Mouse (Mus musculus): ENCODE data around the gene Lrba. TPM values are rescaled to one million over a fixed set of nuclear protein-coding genes. Genes with fewer than 3 reads are reported as not detected.

Lrba gene
- polyA plus RNA-seq, 1 experiment from 2014 or later = 4.2 TPM

DNA sequence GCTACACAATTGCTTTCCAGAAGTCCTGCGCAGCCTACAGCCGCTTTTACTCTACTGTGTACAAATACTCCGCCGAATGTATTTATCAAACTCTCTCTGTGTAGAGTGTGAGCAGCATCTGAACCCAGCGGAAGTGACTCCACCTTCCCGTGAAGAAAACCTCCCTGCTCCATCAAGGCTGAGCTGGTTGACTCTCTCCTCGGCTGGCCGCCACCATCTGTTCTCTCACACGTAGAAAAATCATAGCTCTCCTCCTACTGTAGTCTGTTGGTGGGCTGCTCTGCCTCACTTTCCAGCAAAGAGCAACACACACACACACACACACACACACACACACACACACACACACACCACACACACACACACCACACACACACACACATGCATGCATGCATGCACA lies 584.7 kb downstream of the Lrba start:
- WGBS = 81% methylated on average over 9 of the region's 9 CpGs

DNA sequence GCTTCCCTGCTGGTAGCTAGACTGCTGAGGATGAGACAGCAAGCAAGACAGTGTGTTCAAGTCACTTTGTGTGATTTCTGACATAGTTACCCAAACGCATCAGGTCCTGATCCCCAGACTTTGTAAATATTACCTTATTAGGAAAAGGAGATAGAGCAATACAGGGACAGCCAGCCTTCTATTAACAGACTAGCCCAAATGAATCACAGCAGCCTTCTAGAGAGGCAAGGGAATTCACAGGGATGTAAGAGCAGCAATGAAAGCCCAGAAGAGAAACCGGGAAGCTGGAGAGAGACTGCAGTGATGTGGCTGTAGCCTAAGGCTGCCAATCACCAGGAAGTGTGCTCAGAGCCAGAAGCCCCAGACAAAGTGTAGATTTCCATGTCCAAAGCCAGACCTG lies 585.2 kb downstream of the Lrba start:
- H3K4me1 ChIP-seq (replicated peaks; ENCODE audit: control insufficient read depth, insufficient read depth, low read length) = no peaks in the 10 kb centered on the region
- no peak for ATAC-seq (replicated peaks; ENCODE audit: low FRiP score)
- no peak overlapping the region for H3K9ac ChIP-seq (ENCODE audit: low read depth, low read length)
- DNase-seq (ENCODE audit: low spot score) = no peak
- H3K4me2 ChIP-seq = no peak overlapping the region
- no peak overlapping the region for H3K27ac ChIP-seq (ENCODE audit: low read depth, low read length)
- 63% methylated on average over 2 of the region's 2 CpGs for WGBS
- H3K27me3 ChIP-seq (replicated peaks; ENCODE audit: control insufficient read depth, insufficient read depth, low read length) = no peaks in the 10 kb centered on the region
- H3K36me3 ChIP-seq (ENCODE audit: control insufficient read depth, insufficient read depth, low read length) = no peaks in the 10 kb centered on the region
- H3K9me3 ChIP-seq (ENCODE audit: control insufficient read depth, low read length) = no peaks in the 10 kb centered on the region
- no peak overlapping the region for H3K4me3 ChIP-seq (ENCODE audit: low read depth, low read length)

More for the DNA sequence above, 584.7 kb downstream of the Lrba start:
- no peaks in the 10 kb centered on the region for H3K27me3 ChIP-seq (replicated peaks; ENCODE audit: control insufficient read depth, insufficient read depth, low read length)
- no peaks in the 10 kb centered on the region for H3K4me1 ChIP-seq (replicated peaks; ENCODE audit: control insufficient read depth, insufficient read depth, low read length)
- no peaks in the 10 kb centered on the region for H3K9me3 ChIP-seq (ENCODE audit: control insufficient read depth, low read length)
- no peak overlapping the region for H3K4me2 ChIP-seq
- no peak for ATAC-seq (replicated peaks; ENCODE audit: low FRiP score)
- DNase-seq (ENCODE audit: low spot score) = no peak
- no peaks in the 10 kb centered on the region for H3K36me3 ChIP-seq (ENCODE audit: control insufficient read depth, insufficient read depth, low read length)
- H3K27ac ChIP-seq (ENCODE audit: low read depth, low read length) = no peak overlapping the region
- no peak overlapping the region for H3K4me3 ChIP-seq (ENCODE audit: low read depth, low read length)
- no peak overlapping the region for H3K9ac ChIP-seq (ENCODE audit: low read depth, low read length)

DNA sequence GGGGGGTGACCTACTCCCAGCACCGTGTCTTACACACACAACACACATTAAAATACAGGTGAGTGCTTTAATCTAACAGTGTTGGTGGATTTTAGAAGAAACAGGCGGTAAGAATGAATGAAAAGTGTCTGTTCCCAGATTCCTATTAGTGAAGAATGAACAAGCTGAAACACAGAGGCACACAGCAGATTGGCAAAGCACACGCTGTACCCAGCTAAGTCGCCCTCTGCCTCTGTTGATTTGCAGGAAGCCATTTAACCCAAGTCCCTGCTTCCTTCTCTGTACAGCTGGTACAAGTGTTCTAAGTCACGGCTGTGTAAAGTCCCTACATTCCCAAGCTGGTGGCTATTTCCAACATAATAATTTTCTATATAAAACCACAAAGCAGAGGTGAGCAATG lies 586.4 kb downstream of the Lrba start:
- no peak for DNase-seq (ENCODE audit: low spot score)
- no peak for ATAC-seq (replicated peaks; ENCODE audit: low FRiP score)
- H3K27me3 ChIP-seq (replicated peaks; ENCODE audit: control insufficient read depth, insufficient read depth, low read length) = no peaks in the 10 kb centered on the region
- no peak overlapping the region for H3K27ac ChIP-seq (ENCODE audit: low read depth, low read length)
- 84% methylated on average over 5 of the region's 5 CpGs for WGBS
- no peak overlapping the region for H3K4me2 ChIP-seq
- H3K36me3 ChIP-seq (ENCODE audit: control insufficient read depth, insufficient read depth, low read length) = no peaks in the 10 kb centered on the region
- no peak overlapping the region for H3K9ac ChIP-seq (ENCODE audit: low read depth, low read length)
- H3K9me3 ChIP-seq (ENCODE audit: control insufficient read depth, low read length) = no peaks in the 10 kb centered on the region
- H3K4me3 ChIP-seq (ENCODE audit: low read depth, low read length) = no peak overlapping the region
- no peaks in the 10 kb centered on the region for H3K4me1 ChIP-seq (replicated peaks; ENCODE audit: control insufficient read depth, insufficient read depth, low read length)

GRCm38 (mm10) chr3:86812689-86813088 lies 588.2 kb downstream of the Lrba start:
- Histone ChIP-seq H3K9ac (ENCODE audit: low read depth, low read length) (no peak overlapping the region), H3K4me1 (replicated peaks; ENCODE audit: control insufficient read depth, insufficient read depth, low read length) (no peaks in the 10 kb centered on the region), H3K4me3 (ENCODE audit: low read depth, low read length) (no peak overlapping the region), H3K4me2 (no peak overlapping the region), H3K9me3 (ENCODE audit: control insufficient read depth, low read length) (no peaks in the 10 kb centered on the region), H3K27ac (ENCODE audit: low read depth, low read length) (no peak overlapping the region), H3K27me3 (replicated peaks; ENCODE audit: control insufficient read depth, insufficient read depth, low read length) (no peaks in the 10 kb centered on the region), H3K36me3 (ENCODE audit: control insufficient read depth, insufficient read depth, low read length) (no peaks in the 10 kb centered on the region)
- DNase-seq (ENCODE audit: low spot score) (peak; percentile 55), ATAC-seq (replicated peaks; ENCODE audit: low FRiP score) (peak; percentile 94)
- WGBS = 21% methylated on average over 3 of the region's 3 CpGs

DNA sequence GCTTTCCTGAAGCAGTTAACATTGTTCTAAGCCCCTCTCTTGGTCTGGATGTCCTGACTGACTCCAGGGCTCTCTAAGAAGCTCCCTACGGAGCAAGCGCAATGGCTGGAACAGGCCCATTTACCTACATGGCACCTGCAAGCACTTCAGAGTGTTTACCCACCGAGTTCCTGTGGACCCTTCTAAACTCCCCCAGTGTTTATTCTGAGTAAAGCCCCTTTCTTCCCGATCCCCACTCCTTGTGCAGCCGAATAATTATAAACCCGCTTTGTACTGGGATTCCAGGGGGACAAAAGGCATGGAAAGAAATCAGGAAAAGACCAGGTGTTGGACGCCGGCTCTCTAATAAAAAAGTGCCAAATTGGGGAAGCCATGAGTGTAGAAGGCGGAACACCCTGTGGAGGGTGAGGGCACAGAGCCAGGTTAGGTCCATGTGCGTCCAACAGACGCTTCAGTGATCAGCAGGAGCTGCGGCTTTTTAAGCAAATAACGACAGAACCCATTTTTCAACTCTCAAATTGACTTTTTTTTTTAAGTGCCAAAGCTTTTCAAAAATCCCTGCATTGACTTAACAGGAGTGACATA lies 593.6 kb downstream of the Lrba start:
- no peak for DNase-seq (ENCODE audit: low spot score)
- Histone ChIP-seq H3K4me2 (no peak overlapping the region), H3K9ac (ENCODE audit: low read depth, low read length) (no peak overlapping the region), H3K27ac (ENCODE audit: low read depth, low read length) (no peak overlapping the region), H3K9me3 (ENCODE audit: control insufficient read depth, low read length) (no peaks in the 10 kb centered on the region), H3K27me3 (replicated peaks; ENCODE audit: control insufficient read depth, insufficient read depth, low read length) (no peaks in the 10 kb centered on the region), H3K4me3 (ENCODE audit: low read depth, low read length) (no peak overlapping the region), H3K4me1 (replicated peaks; ENCODE audit: control insufficient read depth, insufficient read depth, low read length) (no peaks in the 10 kb centered on the region), H3K36me3 (ENCODE audit: control insufficient read depth, insufficient read depth, low read length) (no peaks in the 10 kb centered on the region)
- no peak for ATAC-seq (replicated peaks; ENCODE audit: low FRiP score)
- WGBS = 83% methylated on average over 13 of the region's 13 CpGs

DNA sequence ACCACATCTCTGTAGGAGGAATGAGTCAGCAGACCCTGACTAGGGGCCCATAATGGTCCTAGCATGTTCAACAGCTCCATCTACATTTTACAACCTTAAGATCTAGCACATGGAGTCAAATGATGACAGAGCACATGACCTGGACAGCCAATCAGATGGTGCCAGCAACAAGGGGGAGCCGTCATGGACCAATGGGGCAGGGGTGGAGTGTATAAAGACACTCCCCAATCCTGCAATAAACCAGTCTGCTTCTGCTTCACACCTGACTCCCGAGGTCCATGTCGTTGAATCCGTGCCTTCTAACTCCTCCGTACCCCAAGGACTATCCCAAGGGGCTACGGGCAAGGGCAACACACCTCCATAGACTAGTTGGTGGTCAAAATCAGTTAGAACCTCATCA lies 594.9 kb downstream of the Lrba start:
- Histone ChIP-seq H3K27me3 (replicated peaks; ENCODE audit: control insufficient read depth, insufficient read depth, low read length) (no peaks in the 10 kb centered on the region), H3K4me2 (no peak overlapping the region), H3K36me3 (ENCODE audit: control insufficient read depth, insufficient read depth, low read length) (no peaks in the 10 kb centered on the region), H3K4me3 (ENCODE audit: low read depth, low read length) (no peak overlapping the region), H3K9ac (ENCODE audit: low read depth, low read length) (no peak overlapping the region), H3K4me1 (replicated peaks; ENCODE audit: control insufficient read depth, insufficient read depth, low read length) (no peaks in the 10 kb centered on the region), H3K9me3 (ENCODE audit: control insufficient read depth, low read length) (no peaks in the 10 kb centered on the region), H3K27ac (ENCODE audit: low read depth, low read length) (no peak overlapping the region)
- DNase-seq (ENCODE audit: low spot score) (no peak), ATAC-seq (replicated peaks; ENCODE audit: low FRiP score) (no peak)
- WGBS = 93% methylated on average over 6 of the region's 6 CpGs

DNA sequence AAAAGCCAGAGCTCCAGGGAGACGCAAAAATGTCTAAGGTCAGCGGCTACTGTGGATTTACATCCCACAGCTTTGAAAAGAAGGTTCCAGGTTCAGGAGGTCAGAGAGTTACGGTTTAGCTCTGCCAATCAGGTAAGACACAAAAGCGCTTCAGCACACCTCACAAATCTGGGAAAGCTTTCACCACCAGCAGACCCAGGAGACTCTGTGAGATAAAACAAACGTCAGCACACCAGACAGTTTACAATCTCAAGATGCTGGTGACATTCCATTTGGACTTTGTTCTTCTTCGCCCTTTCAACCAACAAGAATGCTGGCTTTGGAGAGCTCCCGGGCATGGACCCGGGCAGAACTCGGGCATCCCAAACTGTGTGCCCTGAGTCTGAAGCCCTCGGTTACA lies 595.9 kb downstream of the Lrba start:
- ATAC-seq (replicated peaks; ENCODE audit: low FRiP score) (no peak), DNase-seq (ENCODE audit: low spot score) (no peak)
- H3K4me3 ChIP-seq (ENCODE audit: low read depth, low read length) = no peak overlapping the region
- no peak overlapping the region for H3K9ac ChIP-seq (ENCODE audit: low read depth, low read length)
- no peaks in the 10 kb centered on the region for H3K9me3 ChIP-seq (ENCODE audit: control insufficient read depth, low read length)
- 57% methylated on average over 10 of the region's 10 CpGs for WGBS
- H3K27me3 ChIP-seq (replicated peaks; ENCODE audit: control insufficient read depth, insufficient read depth, low read length) = no peaks in the 10 kb centered on the region
- H3K4me1 ChIP-seq (replicated peaks; ENCODE audit: control insufficient read depth, insufficient read depth, low read length) = no peaks in the 10 kb centered on the region
- H3K36me3 ChIP-seq (ENCODE audit: control insufficient read depth, insufficient read depth, low read length) = no peaks in the 10 kb centered on the region
- no peak overlapping the region for H3K4me2 ChIP-seq
- no peak overlapping the region for H3K27ac ChIP-seq (ENCODE audit: low read depth, low read length)

DNA sequence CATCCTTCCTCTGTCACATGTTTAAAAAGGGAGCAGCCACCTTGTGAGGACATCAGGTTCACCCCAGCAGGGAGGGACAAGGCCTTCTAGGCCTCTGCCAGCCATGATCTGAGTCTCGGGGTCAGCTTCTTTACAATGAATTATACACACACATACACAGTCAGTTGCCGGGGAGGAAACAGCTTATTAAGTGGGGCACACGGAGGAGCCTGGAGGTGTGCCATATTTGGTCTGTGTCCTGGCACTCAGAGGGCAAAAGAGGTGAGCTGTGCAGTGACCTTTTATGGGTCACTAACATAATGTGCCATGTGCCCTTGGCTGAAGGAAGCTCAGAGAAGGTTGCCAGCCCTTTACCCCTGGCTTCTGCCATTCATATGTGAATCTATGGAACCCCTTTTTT lies 596.9 kb downstream of the Lrba start:
- H3K4me3 ChIP-seq (ENCODE audit: low read depth, low read length) = no peak overlapping the region
- DNase-seq (ENCODE audit: low spot score) (no peak), ATAC-seq (replicated peaks; ENCODE audit: low FRiP score) (no peak)
- no peaks in the 10 kb centered on the region for H3K27me3 ChIP-seq (replicated peaks; ENCODE audit: control insufficient read depth, insufficient read depth, low read length)
- H3K9me3 ChIP-seq (ENCODE audit: control insufficient read depth, low read length) = no peaks in the 10 kb centered on the region
- H3K9ac ChIP-seq (ENCODE audit: low read depth, low read length) = no peak overlapping the region
- H3K36me3 ChIP-seq (ENCODE audit: control insufficient read depth, insufficient read depth, low read length) = no peaks in the 10 kb centered on the region
- H3K4me1 ChIP-seq (replicated peaks; ENCODE audit: control insufficient read depth, insufficient read depth, low read length) = no peaks in the 10 kb centered on the region
- H3K27ac ChIP-seq (ENCODE audit: low read depth, low read length) = no peak overlapping the region
- 84% methylated on average over 3 of the region's 3 CpGs for WGBS
- no peak overlapping the region for H3K4me2 ChIP-seq

DNA sequence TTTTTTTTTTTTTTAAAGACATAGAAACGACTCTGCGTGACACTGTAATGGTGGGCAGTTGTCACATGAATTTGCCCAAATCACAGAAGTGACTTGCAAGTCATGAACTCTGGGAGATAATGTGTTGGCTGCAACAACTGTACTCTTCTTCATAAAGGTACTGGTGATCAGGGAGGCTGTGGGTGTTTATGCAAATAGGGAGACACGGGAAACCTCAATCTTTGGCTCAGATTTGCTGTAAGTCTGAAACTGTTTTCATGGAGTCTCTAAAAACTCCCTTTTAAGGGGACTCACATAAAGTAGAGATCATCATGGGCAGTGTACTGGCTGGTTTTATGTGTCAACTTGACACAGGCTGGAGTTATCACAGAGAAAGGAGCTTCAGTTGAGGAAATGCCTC lies 603.0 kb downstream of the Lrba start:
- 85% methylated on average over 3 of the region's 3 CpGs for WGBS
- no peak for DNase-seq (ENCODE audit: low spot score)
- no peak for ATAC-seq (replicated peaks; ENCODE audit: low FRiP score)
- Histone ChIP-seq H3K4me2 (no peak overlapping the region), H3K9ac (ENCODE audit: low read depth, low read length) (no peak overlapping the region), H3K4me1 (replicated peaks; ENCODE audit: control insufficient read depth, insufficient read depth, low read length) (no peaks in the 10 kb centered on the region), H3K27ac (ENCODE audit: low read depth, low read length) (no peak overlapping the region), H3K4me3 (ENCODE audit: low read depth, low read length) (no peak overlapping the region), H3K9me3 (ENCODE audit: control insufficient read depth, low read length) (no peaks in the 10 kb centered on the region), H3K36me3 (ENCODE audit: control insufficient read depth, insufficient read depth, low read length) (no peaks in the 10 kb centered on the region), H3K27me3 (replicated peaks; ENCODE audit: control insufficient read depth, insufficient read depth, low read length) (no peaks in the 10 kb centered on the region)

Data from liver, embryonic 11.5 days (tissue).